Mouse (Mus musculus): ENCODE results near the gene Ercc2. TPM values are rescaled to one million over a fixed set of nuclear protein-coding genes. Genes with fewer than 3 reads are reported as not detected.
A peak's percentile ranks its signal among the peaks of the same experiment; 100 is the strongest.

The Ercc2 gene
- total RNA-seq, 2 experiments from 2014 or later, result 7.6 to 10.4 TPM

DNA sequence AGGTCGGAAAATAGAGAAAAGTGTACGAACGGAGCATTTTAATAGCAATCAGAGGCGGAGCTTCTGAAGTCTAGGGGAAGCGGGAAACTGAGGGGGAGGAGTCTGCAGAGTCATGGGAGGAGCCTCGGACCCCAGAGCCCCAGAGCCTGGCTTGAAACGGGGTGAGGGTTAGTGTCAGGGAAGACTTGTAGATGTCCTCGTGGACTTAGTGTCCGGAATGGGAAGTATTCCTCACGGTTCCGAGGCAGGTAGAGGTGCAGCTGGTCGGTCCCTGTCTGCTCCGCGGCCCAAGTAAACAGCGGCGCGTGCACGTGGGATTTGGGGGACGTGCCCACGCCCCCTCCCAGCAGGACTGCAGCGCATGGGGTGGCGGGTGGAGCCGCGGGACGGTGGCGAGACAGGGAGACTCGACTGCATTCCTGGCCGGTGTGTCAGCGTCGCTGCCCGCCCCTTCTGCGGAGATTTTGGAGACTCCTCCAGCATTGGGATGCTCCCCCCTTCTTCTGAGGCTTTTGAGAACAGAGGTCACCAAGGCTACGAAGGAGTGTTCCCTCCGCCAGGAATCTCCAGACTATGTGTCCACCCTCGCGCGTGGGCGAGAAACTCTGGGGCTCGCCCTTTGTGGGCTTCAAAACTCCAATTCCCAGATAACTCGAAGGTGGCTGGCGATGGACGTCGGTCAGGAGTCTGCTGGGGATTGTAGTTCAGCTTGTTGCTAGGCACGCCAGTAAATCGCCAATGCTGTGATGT is 21.7 kb upstream of the Ercc2 start:
- peak; percentile 84 to 86 for DNase-seq

DNA sequence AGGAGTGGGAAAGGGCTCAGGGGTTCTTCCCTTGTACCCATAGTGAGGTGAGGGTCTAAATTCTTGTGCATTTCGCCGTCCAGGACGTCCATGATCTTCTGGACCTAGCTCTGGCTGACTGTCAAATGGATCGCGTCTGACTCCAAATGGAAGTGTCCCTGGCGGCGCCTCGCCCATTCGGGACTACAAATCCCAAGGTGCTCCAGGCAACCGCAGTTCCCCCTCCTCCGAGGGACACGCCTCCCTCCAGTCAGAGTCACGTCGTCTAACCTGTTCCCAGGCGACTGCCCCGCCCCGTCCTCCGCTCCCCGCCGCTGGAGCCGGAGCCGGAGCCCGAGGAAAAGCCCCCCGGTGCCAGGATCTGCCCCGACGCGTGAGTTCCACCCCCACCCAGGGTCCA is 20.9 kb upstream of the Ercc2 start:
- peak; percentile 94 to 97 for DNase-seq

DNA sequence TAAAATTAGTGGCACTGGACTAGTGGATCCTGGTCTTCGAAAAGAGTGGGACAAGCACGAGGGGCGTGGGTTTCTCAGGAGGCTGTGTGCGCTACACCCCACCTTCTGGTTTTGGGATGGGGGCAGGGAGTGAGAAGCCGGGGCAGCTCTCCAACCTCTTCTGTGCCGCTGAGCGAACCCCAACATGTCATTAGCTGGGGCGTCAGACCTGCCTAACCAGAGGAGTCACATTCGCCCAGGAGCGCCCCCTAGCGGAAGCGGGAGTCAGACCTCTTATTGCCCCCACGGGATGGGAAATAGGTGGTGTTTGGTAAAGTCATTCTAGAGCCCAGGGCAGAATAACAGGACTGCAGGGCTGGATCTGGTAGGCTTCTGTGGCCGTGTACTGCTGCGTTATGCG is 20.1 kb upstream of the Ercc2 start:
- peak; percentile 85 to 94 for DNase-seq

DNA sequence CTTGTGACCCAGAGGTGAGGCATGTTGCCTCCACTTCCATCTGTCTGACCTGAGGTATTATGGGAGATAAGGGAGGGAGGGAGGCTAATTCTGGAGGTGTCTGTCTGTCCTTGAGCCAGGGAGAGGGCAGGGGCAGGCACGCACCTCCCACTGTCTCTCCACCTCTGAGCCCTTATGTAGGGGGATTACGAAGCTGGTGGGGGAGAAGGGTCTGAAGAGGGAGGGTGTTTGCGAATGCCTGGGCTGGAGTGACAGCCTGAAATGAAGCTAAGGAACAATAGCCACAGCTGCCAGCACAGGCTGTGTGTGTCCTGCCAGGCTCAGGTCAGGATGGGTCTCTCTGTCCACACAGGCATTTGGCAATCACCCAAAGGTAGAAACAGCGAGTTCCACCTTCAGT is 19.5 kb upstream of the Ercc2 start:
- DNase-seq, result peak in 1 of 2 experiments; percentile 73

DNA sequence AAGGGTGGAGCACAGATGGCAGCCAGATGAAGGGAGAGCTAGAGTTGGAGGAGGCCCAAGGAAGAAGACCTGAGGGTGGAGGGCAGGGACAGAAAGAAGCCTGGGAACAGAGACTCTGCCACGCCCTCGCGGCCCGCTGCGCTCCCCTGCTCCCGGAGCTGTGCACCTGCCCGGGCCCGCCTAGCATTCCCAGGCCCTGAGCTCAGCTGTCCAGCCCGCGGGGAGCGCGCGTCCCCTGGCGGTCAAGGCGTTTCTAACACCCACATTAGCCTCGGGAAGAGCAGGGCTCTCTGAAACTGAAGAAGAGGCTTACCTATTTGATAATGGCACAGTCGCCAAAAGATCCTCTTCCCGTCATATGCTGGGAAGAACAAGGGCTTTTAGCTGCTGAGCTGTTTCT is 17.9 kb upstream of the Ercc2 start:
- peak; percentile 82 to 85 for DNase-seq

DNA sequence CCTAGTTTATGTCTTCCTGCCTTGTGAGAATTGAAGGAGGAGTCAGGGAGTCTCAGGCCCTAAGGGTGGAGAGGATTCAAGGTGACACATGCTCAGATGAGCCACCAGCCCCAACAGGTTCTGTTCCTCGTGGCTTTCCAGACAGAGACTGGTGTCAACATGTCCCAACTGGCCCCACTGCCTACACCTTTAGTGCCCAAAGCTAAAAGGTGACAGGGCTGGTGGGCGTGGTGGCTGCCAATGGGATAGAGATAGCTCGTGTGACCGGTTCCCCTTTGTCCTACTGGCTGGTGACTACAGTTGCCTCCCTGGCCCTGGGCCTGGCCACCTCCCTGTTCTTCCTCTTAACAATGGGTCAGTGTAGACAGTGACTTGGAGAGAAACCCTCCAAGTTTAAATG is 16.4 kb upstream of the Ercc2 start:
- DNase-seq, result peak; percentile 25 to 35

DNA sequence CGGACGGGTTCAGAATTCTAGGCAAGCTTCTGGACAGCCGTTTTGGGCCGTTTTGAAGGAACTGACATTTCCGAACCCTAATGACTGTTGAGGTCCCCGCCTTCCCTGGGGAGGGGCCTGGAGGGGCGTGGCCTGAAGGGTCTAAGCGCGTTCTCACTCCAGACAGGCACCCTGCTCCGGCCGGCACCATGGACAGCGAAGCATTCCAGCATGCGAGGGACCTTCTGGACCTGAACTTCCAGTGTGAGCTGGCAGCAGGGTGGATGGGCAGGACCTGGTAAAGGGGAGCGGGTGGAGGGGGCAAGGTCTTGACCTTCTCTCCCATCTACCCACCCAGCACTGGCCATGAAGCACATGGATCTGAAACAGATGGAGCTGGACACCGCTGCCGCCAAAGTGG is 13.4 kb upstream of the Ercc2 start:
- DNase-seq, result no peak

DNA sequence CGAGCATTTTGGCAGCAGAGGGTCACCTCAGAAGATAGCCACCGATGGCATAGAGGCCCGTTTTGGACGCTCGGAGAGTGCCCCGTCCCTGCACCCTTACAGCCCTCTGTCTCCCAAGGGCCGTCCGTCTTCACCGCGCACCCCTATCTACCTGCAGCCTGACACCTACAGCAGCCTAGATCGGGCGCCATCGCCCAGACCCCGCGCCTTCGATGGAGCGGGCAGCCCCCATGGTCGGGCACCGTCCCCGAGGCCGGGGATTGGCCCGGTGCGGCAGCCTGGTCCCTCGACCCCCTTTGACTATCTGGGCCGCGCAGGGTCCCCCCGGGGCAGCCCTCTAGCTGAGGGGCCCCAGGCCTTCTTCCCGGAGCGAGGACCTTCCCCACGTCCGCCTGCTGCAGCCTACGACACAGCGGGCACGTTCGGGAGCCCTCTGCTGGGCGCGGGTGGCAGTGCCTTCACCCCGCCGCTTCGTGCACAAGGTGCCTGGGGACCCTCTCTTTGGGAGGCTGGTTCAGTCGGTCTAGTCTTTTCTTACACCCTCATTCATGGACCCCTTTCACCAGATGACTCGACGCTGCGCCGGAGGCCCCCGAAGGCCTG is 11.9 kb upstream of the Ercc2 start:
- DNase-seq, result peak; percentile 43 to 72

DNA sequence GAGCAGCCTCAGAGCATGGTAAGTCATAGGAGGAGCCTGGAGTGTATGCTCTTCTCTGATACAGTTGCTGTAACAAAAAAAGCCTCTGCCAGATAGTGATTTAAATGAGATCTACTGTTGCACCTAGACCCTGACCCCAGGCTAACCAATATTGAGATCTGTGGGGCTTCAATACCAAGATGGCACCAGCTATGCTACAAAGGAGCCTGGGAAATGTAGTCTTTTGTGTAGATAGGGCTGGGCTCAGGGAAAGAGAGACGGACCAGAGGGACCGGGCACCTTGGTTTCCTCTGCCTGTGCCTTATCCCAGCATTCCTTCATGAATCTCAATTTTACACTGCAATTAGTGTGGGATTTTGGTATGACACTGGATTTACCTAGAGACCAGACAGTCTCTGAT is 8.4 kb upstream of the Ercc2 start:
- DNase-seq, result no peak

DNA sequence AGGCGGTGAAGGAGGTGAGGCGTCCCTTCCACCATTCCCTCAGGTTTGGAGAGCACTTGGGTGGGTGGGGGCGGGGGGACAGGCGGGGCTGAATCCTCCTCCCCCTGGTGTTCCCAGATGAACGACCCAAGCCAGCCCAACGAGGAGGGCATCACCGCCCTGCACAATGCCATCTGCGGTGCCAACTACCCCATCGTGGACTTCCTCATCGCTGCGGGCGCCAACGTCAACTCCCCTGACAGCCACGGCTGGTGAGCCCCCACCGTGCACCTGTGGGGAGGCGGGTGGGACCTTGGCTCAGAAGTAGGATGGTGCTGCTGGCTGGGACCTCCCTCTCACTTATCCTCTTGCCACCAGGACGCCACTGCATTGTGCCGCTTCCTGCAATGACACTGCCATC is 6.4 kb upstream of the Ercc2 start:
- no peak for DNase-seq

DNA sequence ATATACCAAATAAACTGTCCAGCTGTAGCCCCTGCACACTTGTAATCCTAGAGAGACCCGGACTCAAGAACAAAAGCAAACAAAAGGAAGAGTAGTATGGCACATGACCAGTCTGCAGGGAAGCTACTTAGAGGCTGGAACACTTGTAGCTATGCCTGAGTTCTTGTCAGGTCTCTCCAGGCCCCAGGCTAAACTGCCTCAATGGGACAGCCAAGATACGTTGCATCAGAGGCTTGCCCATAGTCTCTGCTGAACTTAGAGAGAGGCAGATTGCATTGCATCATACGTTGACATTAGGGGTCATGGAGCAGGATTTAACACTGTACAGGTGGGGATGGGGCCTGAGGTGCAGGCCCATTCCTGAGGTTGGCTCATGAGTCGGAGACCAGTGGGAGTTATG is 5.8 kb upstream of the Ercc2 start:
- DNase-seq, result no peak

DNA sequence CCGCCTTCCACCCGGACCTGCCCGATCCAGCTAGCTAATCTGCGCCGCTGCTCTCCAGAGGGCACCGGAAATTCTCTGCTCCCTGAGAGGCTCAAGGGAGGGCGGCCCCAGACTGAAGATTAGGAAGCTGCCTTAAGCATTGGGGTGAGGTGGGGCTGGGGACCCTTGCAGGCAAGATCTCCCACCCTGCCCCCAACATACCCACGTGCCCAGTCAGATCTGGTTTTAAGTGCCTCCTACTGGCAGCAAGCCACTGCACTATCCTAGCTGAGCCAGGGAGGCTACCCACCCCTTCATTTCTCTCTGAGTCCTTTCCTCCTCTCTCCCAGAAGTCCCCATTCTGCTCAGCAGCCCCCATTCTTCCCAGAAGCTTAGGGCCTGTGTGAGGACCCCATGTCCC is 3.8 kb upstream of the Ercc2 start:
- DNase-seq, result no peak

DNA sequence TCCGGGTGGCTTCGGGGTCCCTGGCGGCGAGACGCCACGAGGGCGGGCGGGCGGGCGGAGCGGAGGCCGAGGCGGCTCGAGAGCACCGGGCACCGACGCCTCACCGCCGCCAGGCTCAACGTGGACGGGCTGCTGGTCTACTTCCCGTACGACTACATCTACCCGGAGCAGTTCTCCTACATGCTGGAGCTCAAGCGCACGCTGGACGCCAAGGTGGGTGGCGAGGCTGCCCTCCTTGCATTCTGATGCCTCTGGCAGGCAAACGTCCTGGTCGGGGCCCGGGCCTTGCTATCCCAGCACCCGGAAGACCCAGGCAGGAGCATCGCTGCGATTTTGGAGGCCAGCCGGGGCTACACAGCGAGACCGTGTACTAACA is 344 bp downstream of the Ercc2 start:
- DNase-seq, result peak in 1 of 2 experiments; percentile 25

DNA sequence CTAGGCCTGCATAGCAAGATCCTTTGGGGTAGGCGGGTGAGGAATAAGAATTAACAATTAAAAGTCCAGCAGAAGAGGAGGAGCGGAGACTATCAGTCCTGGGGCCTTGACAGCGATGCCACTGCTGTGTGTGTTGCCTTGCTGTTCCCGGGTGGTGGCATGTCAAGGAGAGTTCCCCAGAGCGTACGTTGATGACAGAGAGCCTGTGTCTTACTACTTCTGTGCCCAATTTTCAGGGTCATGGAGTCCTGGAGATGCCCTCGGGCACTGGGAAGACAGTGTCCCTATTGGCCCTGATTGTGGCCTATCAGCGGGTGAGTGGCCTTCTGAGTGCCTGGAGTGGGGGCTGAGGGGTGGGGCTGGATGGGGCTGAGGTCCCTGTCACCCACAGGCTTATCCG is 1.9 kb downstream of the Ercc2 start:
- no peak for DNase-seq

DNA sequence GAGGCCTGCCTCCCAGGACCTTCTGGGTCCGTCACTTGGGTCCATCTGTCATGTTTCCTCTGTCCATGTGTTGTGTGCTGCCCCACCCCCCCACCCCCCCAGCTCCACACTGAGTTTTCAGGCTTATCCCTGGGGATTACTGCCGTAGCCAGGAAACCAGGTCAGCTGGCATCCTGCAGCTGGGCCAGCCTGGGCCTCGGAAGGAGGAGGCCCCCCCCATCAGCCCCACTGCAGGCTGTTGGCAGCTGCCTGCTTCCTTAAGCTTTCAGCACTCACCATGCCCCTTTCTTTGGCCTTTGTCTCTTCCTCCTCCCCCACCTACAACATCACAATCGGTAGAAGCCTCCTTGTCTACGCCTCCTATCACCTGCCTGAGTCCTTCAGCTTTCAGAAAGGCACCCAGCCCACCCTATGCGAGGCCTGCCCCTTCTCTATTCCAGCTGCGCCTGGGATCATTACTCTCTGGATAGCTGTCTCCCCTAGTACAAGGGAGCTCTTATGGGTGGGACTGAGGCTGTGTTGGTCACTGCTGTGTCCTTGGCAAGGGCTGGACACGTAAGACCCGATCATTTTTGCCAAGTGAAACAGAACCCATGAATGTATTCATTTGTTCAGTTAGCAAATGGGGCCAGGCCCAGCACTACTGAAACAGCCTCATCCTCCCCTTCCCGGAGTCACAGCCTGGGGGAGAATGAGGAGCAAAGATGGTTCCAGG is 7.0 kb downstream of the Ercc2 start:
- DNase-seq, result no peak

DNA sequence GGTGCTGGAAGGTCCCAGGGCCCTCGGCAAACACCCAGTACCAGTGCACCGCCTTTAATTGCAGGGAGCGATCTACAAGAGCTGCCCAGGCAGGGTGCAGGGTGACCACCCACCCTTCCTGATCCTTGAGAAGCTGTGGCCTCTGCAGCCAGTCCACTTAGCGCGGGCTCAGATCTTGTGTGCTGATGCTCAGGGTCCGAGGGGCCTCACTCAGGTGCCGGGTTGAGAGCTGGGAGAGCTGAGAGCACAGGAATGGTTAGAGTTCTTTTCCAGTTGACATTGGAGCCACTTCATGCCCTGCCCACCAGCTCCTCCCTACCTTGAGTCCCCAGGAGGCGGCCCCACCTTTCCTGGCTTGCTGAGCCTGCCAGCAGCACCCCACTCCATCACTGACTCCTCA is 12.7 kb downstream of the Ercc2 start:
- DNase-seq, result no peak

DNA sequence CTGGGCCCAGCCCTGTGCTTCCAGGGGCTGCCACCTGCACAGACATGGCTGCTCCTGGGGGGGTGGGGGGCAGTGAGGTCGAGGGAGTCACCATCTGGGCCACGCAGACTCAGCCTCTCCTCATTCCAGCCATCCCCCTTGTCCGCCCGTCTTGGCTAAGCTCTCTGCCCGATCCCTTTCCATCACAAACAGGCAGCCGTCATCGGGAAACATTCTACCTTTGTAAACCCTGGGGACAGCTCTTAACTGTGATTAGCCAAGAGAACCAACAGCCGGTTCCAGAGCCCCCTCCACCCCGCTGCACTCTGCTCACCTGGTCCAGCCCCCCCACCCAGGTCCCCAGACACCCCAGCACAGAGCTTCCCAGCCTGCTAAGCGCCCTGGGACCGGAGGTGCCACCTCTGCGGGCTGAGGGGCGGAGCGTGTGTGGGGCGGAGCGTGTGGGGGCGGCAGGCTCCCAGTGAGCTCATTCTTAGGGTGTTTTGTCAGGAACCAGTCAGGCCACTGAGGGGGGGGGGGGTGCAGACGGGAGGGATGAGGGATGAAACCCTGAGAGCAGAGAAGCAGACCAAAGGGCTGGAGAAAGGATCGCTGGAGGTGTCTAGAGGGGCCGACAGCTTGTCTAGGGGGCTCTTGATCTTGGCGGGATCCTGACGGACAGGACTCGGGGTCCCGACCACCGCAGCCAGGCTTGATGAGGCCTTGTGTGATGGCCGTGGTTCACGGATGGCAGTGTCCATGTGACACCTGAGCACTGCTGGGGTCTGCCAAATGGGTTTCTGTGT is 17.9 kb downstream of the Ercc2 start:
- DNase-seq, result peak in 1 of 2 experiments; percentile 37

DNA sequence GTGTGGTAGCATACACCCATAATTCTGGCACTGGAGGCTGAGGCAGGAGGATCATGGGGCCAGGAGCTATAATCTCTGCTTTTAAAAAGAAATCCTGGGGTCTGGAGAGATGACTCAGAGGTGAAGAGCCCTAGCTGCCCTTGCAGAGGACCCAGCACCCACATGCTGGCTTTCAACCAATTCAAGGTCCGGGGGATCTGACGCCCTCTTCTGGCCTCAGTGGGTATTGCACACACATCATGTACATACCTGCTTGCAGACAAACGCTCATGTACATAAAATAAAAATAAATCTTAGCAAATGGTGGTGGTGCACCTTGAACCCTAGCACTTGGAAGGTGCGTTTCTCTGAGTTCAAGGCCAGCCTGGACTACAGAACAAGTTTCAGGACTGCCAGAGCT is 19.1 kb downstream of the Ercc2 start:
- DNase-seq, result no peak

DNA sequence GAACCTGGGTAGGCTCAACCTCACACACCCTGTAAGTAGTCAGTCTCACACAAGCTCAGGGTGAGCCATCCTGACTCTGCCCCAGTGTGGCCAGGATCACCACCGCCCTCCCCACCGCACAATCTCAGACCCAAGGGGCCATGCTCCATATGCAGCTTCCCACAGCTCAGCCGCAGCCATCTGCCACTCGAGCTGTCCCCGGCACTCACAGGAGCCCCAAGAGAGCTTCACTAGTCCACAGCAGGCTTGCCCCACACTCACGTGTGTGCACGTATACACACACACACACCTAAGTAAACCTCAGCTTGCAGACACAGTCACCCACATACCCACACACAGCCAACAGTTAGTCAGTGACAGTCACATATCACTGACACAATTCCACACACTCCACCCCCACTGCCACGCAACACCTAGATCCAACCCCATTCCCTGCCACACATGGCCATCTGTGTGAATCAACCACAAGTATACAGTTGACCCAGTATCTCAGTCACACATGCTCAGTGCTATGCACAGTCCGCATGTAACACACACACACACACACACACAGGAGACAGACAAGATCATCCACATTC is 20.8 kb downstream of the Ercc2 start:
- no peak for DNase-seq

DNA sequence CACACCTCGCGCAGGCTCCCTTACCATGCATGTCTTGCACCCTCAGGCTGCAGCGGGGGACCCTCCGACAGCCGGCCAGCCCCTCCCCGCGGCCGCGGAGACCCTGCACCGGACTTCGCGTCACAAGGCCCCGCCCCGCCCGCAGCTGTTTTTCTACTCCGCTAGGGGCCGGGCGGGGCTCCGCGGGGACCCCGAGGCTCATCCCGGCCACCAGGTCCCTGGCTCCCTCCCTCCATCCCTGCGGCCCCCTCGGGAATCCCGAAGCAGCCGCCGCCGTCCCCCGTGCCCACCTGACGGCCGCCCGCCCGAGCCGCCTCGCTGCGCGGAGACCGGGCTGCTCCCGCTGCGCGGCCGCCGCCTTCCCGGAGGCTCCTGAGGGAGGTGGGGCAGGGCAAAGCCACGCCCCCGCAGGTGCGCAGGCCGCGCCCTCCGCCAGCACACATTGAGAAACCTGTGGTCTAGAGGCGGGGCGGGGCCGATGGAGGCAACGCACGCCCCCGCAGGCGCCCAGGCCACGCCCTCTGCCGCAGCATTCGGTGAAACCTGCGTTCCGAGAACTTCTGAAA is 22.0 kb downstream of the Ercc2 start, which contains the start of gene Klc3:
Gene Klc3, minus strand, starts transcription at position 374 of the 566 bp plus-strand sequence.
- peak; percentile 37 to 44 for DNase-seq

DNA sequence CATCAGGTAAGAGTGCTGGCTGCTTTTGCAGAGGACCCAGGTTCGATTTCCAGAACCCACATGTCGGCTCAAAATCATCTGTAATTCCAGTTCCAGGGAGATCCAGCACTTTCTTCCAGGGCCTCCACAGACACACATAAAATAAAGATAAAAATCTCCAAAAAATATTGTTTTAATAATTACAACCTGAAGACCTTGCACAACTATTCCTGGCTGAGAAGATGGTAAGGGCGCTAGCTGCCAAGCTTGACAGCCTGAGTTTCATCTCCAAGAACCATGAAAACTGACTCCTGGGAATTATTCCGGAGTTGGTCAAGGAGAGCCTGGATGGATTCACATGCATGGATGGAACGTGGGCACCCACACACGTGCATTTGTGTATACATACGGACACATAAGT is 22.7 kb downstream of the Ercc2 start, which contains the start of gene Ckm:
Gene Ckm, plus strand, starts transcription at position 301 of the 400 bp plus-strand sequence.
- no peak for DNase-seq

DNA sequence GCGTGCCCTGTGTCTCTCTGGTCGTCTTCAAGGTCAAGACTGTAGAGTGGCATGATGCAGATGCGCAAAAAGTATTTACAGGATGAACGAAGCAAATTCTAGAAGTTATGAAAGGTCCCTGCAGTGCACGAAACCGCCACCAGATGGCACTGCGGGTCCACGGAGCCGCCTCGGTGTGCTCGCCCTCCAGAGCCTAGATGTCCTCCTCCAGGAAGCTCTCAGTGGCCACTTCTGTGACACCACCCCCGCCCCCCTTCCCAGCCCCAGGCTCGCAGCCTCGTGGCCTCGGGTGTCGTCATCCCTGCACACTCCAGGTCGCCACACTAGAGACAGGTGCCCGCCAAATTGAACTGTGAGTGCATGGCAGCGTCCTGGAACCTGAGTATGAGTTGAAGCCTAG is 23.6 kb downstream of the Ercc2 start:
- peak; percentile 72 to 94 for DNase-seq
